Comparison of ENCODE assay signal across 9 mouse cellular contexts in genomic region chr13:20207950-20208642, GRCm38 (mm10).
DNase-seq lines count a peak whose midpoint lies in the region; ATAC-seq lines count a peak whose summit lies in the region.
"Had no signal": no experiment of that assay in that cellular context is flagged by ENCODE, and none has a peak within 500 bp of the region (broad histone marks: within the 10 kb centered on the region; RNA-seq: fewer than 3 reads in every experiment).

No protein-coding gene starts in this region.

- H3K4me1 ChIP-seq in kidney, embryonic 16.5 days (ENCODE audit: insufficient read depth, low read length) = no peaks in the 10 kb centered on the region
- H3K4me1 ChIP-seq: neural tube, embryonic 13.5 days had no signal

- no peaks in the 10 kb centered on the region for H3K9me3 ChIP-seq in kidney, embryonic 16.5 days (ENCODE audit: low read length)
- H3K9me3 ChIP-seq: neural tube, embryonic 13.5 days had no signal

- no peak overlapping the region for H3K4me2 ChIP-seq in kidney, embryonic 16.5 days (replicated peaks; ENCODE audit: low read depth, low read length)
- H3K4me2 ChIP-seq: neural tube, embryonic 13.5 days had no signal

- no peaks in the 10 kb centered on the region for H3K27me3 ChIP-seq in kidney, embryonic 16.5 days (ENCODE audit: insufficient read depth, low read length)
- no peaks in the 10 kb centered on the region for H3K27me3 ChIP-seq in splenic B cell, adult 2 months (ENCODE audit: control insufficient read depth, insufficient read depth, low read length, poor library complexity, severe bottlenecking)
- H3K27me3 ChIP-seq: neural tube, embryonic 13.5 days had no signal

- no peaks in the 10 kb centered on the region for H3K36me3 ChIP-seq in kidney, embryonic 16.5 days (ENCODE audit: insufficient read depth, low read length)
- H3K36me3 ChIP-seq in splenic B cell, adult 2 months (ENCODE audit: control insufficient read depth, insufficient read depth, low read length, poor library complexity, severe bottlenecking) = no peaks in the 10 kb centered on the region
- H3K36me3 ChIP-seq: neural tube, embryonic 13.5 days had no signal

- peak; percentile 70 for ATAC-seq in frontal cortex, adult (ENCODE audit: low TSS enrichment)
- ATAC-seq in kidney, embryonic 16.5 days (ENCODE audit: low FRiP score, low TSS enrichment) = peak; percentile 78

- H3K27ac ChIP-seq in kidney, embryonic 16.5 days (ENCODE audit: low read length) = no peak overlapping the region
- H3K27ac ChIP-seq: neural tube, embryonic 13.5 days had no signal

- DNase-seq in frontal cortex, postnatal 10 days (ENCODE audit: low spot score in 2 of 2) = no peak
- DNase-seq in ovary, postnatal 36 days (ENCODE audit: low spot score) = peak; percentile 13
- DNase-seq in ovary, adult 18-20 months (ENCODE audit: low spot score) = no peak
- peak; percentile 70 for DNase-seq in splenic B cell, adult 2 months (ENCODE audit: low read depth, low spot score)
- no peak for DNase-seq in gastrocnemius, postnatal 10 days
- DNase-seq in ovary, postnatal 10 days (ENCODE audit: low spot score) = no peak

- no peak overlapping the region for H3K4me3 ChIP-seq in kidney, embryonic 16.5 days (ENCODE audit: low read length)
- H3K4me3 ChIP-seq: neural tube, embryonic 13.5 days had no signal

- H3K9ac ChIP-seq in kidney, embryonic 16.5 days (replicated peaks; ENCODE audit: low read length) = no peak overlapping the region
- H3K9ac ChIP-seq: neural tube, embryonic 13.5 days had no signal

- WGBS in kidney, embryonic 16.5 days = 45% methylated on average over 7 of the region's 7 CpGs

Comparison
In these comparisons a context has a peak if more than half of its experiments do, and no peak if none do; other contexts are left out.
1. DNase-seq: peak in ovary, postnatal 36 days (single experiment) and splenic B cell, adult 2 months (single experiment); none in frontal cortex, postnatal 10 days (0 of 2), ovary, adult 18-20 months (single experiment), gastrocnemius, postnatal 10 days (single experiment) and ovary, postnatal 10 days (single experiment).